Comparison of ENCODE assay signal across 20 mouse cellular contexts in genomic region chr12:5187773-5188333, GRCm38 (mm10).
DNase-seq lines count a peak whose midpoint lies in the region; ATAC-seq lines count a peak whose summit lies in the region.
"Had no signal": no experiment of that assay in that cellular context is flagged by ENCODE, and none has a peak within 500 bp of the region (broad histone marks: within the 10 kb centered on the region; RNA-seq: fewer than 3 reads in every experiment).

No protein-coding gene starts in this region.

- H3K9ac ChIP-seq in kidney, embryonic 16.5 days (replicated peaks; ENCODE audit: low read length) = 0 out of 2 replicates have a peak overlapping the region, but pooled peaks have one; percentile 15
- no peak overlapping the region for H3K9ac ChIP-seq in heart, embryonic 12.5 days
- H3K9ac ChIP-seq in heart, embryonic 16.5 days (ENCODE audit: low read length) = peak overlapping the region; percentile 46; the same call in 1 of the 2 replicates
- H3K9ac ChIP-seq: forebrain, postnatal 0 days had no signal

- 88% methylated on average over 2 of the region's 2 CpGs for WGBS in kidney, embryonic 16.5 days
- WGBS in heart, embryonic 12.5 days = 60% methylated on average over 2 of the region's 2 CpGs
- WGBS in heart, embryonic 16.5 days = 59% methylated on average over 2 of the region's 2 CpGs

- H3K4me3 ChIP-seq in kidney, embryonic 16.5 days (ENCODE audit: low read length) = no peak overlapping the region
- H3K4me3 ChIP-seq in heart, embryonic 12.5 days = no peak overlapping the region
- no peak overlapping the region for H3K4me3 ChIP-seq in heart, embryonic 16.5 days (ENCODE audit: low read length)
- H3K4me3 ChIP-seq: erythroblast, embryonic 14.5 days had no signal

- intact Hi-C loops in heart, postnatal 14 days (cut with DNase I) = no loop called here
- intact Hi-C loops in left cerebral cortex, postnatal 36 days (cut with DNase I) = no loop called here

- H3K27ac ChIP-seq in kidney, embryonic 16.5 days (ENCODE audit: low read length) = 0 out of 2 replicates have a peak overlapping the region, but pooled peaks have one; percentile 33
- H3K27ac ChIP-seq in heart, embryonic 12.5 days (ENCODE audit: poor library complexity, severe bottlenecking) = peak overlapping the region; percentile 79
- H3K27ac ChIP-seq in heart, embryonic 16.5 days (ENCODE audit: low read length) = peak overlapping the region; percentile 85

- no peaks in the 10 kb centered on the region for H3K27me3 ChIP-seq in kidney, embryonic 16.5 days (ENCODE audit: insufficient read depth, low read length)
- H3K27me3 ChIP-seq in heart, embryonic 12.5 days (replicated peaks) = no peaks in the 10 kb centered on the region
- H3K27me3 ChIP-seq in heart, embryonic 16.5 days (ENCODE audit: control insufficient read depth, insufficient read depth, low read length) = no peaks in the 10 kb centered on the region

- no peak overlapping the region for H3K4me2 ChIP-seq in kidney, embryonic 16.5 days (replicated peaks; ENCODE audit: low read depth, low read length)
- 0 out of 2 replicates have a peak overlapping the region, but pooled peaks have one; percentile 8 for H3K4me2 ChIP-seq in heart, embryonic 12.5 days
- 0 out of 2 replicates have a peak overlapping the region, but pooled peaks have one; percentile 21 for H3K4me2 ChIP-seq in heart, embryonic 16.5 days (ENCODE audit: low read depth, low read length)

- DNase-seq in heart, adult 11 months = peak; percentile 91
- DNase-seq in heart, postnatal 14 days = no peak
- DNase-seq in kidney, postnatal 10 days = no peak
- no peak for DNase-seq in left cerebral cortex, postnatal 36 days (ENCODE audit: low spot score in 2 of 2)
- DNase-seq: adrenal gland, postnatal 14 days; cerebellum, adult 9-11 months; forebrain, postnatal 0 days; kidney, postnatal 36 days; layer of hippocampus, postnatal 36 days; liver; lung, adult 18-20 months; lung, postnatal 36 days; midbrain, embryonic 14.5 days; right cerebral cortex, adult 18-20 months; thymus, postnatal 14 days had no signal

- no peaks in the 10 kb centered on the region for H3K9me3 ChIP-seq in kidney, embryonic 16.5 days (ENCODE audit: low read length)
- H3K9me3 ChIP-seq in heart, embryonic 12.5 days (replicated peaks) = no peaks in the 10 kb centered on the region
- no peaks in the 10 kb centered on the region for H3K9me3 ChIP-seq in heart, embryonic 16.5 days (replicated peaks; ENCODE audit: control insufficient read depth, low read length)

- peaks cover 20% of the 10 kb centered on the region for H3K4me1 ChIP-seq in kidney, embryonic 16.5 days (ENCODE audit: insufficient read depth, low read length)
- peaks cover 51% of the 10 kb centered on the region for H3K4me1 ChIP-seq in heart, embryonic 12.5 days (replicated peaks)
- H3K4me1 ChIP-seq in heart, embryonic 16.5 days (ENCODE audit: control insufficient read depth, insufficient read depth, low read length) = peaks cover 36% of the 10 kb centered on the region

- no peak for ATAC-seq in kidney, embryonic 16.5 days (ENCODE audit: low FRiP score, low TSS enrichment)
- no peak for ATAC-seq in heart, embryonic 12.5 days (ENCODE audit: insufficient number of reproducible peaks, low FRiP score)
- peak; percentile 50 for ATAC-seq in heart, embryonic 16.5 days (replicated peaks; ENCODE audit: extremely low read depth, insufficient read depth, low FRiP score)
- ATAC-seq: CD4-positive, CD25-positive, alpha-beta regulatory T cell, adult 4 months; forebrain, postnatal 0 days had no signal

- H3K36me3 ChIP-seq in kidney, embryonic 16.5 days (ENCODE audit: insufficient read depth, low read length) = no peaks in the 10 kb centered on the region
- no peaks in the 10 kb centered on the region for H3K36me3 ChIP-seq in heart, embryonic 12.5 days
- no peaks in the 10 kb centered on the region for H3K36me3 ChIP-seq in heart, embryonic 16.5 days (ENCODE audit: control insufficient read depth, insufficient read depth)

Comparison
In these comparisons a context has a peak if more than half of its experiments do, and no peak if none do; other contexts are left out.
1. H3K27ac ChIP-seq: peak in every context shown above with its lines; median percentile 85 in heart, embryonic 16.5 days; 79 in heart, embryonic 12.5 days; 33 in kidney, embryonic 16.5 days.